Mouse (Mus musculus) left cerebral cortex, adult 2 months (tissue): ENCODE data around the gene Gphn. TPM values are rescaled to one million over a fixed set of nuclear protein-coding genes. Genes with fewer than 3 reads are reported as not detected.

Source experiments
- DNase-seq, 2 experiments: peaks; one replicate each; pipeline ENCODE4 v3.0.0; 2021 to 2022; ENCODE audit warnings: low spot score in 2 of 2, mixed read lengths in 1 of 2; ENCODE audit errors: extremely low spot score in 1 of 2
- H3K27ac ChIP-seq: fragments of 200-600 bp; 2 replicates; pipeline ENCODE4 v1.8.1; 2022
- H3K4me3 ChIP-seq: fragments of 200-600 bp; 2 replicates; pipeline ENCODE4 v1.8.1; 2022
- CTCF ChIP-seq: fragments of 200-600 bp; IDR thresholded peaks from 2 replicates; pipeline ENCODE4 v1.8.1; 2022; ENCODE audit warnings: antibody characterized with exemption, mild to moderate bottlenecking, moderate library complexity
- intact Hi-C: fragments of 180-260 bp; cut with DNase I; formaldehyde crosslinking; loops from one replicate; pipeline ENCODE4 v1.15.1; 2025
- total RNA-seq, 2 experiments: library from RNA; stranded (reverse); gene quantifications; 2 replicates each; pipeline ENCODE4 v1.2.3; 2021

Gene Gphn
- total RNA-seq, 2 experiments from 2014 or later, result 59.3 to 62.1 TPM

DNA sequence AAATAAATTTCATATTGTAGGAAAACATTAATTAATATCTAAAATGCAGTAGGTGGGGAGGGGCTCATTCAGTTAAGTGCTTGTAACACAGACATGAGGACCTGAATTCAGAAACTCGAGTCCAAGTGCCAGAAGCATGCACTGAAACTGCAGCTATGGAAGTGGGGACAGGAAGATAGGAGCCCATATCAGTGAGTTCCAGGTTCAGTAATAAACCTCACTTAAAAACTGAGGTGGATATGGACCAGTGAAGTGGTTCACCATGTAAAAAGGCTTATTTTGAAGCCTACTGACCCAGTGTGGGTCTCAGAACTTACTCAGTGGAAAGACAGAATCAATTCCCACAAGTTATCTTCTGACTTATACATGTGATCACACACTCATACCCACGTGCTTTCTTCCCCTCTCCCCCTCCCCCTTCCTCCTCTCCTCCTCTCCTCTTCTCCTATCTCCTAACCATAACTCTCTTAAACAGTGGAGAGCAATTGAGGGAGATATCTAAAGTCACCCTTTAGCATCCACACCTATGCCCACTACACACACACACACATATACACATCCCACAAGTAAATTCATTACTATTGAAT is 433.6 kb downstream of the Gphn start:
- intact Hi-C loops, result no loop called here
- DNase-seq, result no peak
- no peak for TF ChIP-seq CTCF
- Histone ChIP-seq H3K27ac (no peak overlapping the region), H3K4me3 (no peak overlapping the region)

DNA sequence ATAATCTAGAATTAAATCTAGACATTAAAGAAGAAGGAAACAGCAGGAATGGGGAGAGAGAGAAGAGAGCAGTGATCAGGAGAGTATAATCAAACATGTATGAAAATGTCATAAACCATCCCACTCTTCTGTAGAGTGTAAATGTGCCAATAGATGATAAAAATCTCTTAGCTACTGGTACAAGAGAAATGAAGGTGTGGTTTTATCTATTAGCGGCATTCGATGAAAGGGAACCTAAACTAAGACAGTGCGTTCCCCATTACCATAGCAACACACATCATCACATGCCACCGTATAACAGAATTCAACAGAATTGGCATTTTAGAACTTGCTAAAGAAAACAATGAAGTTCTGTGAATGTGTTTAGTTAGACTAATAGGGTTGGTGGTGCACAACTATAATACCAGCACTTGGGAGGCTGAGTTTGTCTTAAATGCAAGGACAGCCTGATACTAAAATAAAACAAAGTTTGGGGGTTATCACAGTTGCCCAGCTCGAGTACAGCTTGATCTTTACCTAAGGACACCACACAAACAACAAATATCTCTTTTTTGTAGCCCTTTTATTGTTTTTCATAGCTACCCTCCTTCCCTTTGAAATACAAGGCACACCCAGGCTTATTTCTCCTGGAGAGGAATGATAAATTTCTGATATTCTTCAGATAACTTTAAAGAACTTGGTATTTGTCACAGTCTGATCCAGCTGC is 452.1 kb downstream of the Gphn start:
- Histone ChIP-seq H3K4me3 (no peak overlapping the region), H3K27ac (no peak overlapping the region)
- intact Hi-C loops, result no loop called here
- DNase-seq, result no peak
- TF ChIP-seq CTCF, result no peak

DNA sequence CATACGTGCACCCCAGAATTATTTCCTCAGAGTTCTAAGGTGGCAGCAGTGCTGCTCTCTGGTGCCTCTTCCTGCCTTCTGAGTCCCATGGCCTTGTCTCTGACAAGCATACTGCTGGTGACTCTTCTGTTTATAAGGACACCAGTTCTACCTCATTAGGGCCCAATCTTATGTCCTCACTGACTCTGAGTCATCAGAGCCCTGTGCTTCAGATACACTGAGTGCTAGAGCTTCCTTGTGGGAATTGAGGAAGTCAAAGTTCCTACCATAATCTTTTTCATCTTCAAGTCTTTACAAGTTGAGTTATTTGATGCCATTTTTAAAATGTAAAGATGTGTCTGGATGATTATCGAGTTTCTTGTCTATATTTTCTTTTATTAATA is 452.6 kb downstream of the Gphn start:
- H3K4me3 ChIP-seq, result no peak overlapping the region
- no peak for TF ChIP-seq CTCF
- no peak overlapping the region for H3K27ac ChIP-seq
- DNase-seq, result no peak
- intact Hi-C loops, result no loop called here

DNA sequence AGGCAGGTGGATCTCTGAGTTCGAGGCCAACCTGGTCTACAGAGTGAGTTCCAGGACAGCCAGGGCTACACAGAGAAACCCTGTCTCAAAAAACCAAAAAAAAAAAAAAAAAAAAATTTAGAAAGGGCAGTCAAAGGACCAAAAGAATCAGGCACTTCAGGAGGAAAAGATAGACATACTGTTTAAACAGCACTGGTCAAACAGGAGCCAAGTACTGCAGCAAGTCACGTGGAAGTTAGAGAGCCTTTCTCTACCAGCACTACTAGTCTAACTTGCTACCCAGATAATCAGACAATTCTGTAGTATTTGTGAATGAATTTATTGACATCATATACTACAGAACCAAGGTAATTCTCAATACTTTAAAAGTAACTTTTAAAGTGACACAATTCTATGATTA is 454.9 kb downstream of the Gphn start:
- no peak for TF ChIP-seq CTCF
- intact Hi-C loops, result no loop called here
- DNase-seq, result no peak
- no peak overlapping the region for H3K27ac ChIP-seq
- H3K4me3 ChIP-seq, result no peak overlapping the region

DNA sequence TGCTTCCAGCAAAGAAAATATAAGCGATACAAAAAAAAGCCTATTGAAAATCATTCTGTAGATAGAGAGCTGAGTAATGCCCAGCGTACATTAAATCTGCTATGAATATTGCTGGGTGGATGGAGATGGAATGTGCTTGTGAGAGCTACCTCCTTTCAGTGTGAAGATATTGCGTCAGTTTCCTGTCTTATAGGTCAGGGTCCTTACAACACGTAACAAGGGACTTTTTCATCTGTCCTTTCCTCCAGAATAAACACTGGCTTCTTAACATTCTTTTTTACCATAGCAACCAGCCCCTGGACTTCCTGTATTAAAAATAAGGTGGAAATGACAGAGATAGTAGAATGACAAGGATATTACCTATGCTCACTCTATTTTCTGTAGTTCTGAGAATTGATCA is 456.1 kb downstream of the Gphn start:
- no peak for TF ChIP-seq CTCF
- Histone ChIP-seq H3K27ac (no peak overlapping the region), H3K4me3 (no peak overlapping the region)
- intact Hi-C loops, result no loop called here
- DNase-seq, result no peak

DNA sequence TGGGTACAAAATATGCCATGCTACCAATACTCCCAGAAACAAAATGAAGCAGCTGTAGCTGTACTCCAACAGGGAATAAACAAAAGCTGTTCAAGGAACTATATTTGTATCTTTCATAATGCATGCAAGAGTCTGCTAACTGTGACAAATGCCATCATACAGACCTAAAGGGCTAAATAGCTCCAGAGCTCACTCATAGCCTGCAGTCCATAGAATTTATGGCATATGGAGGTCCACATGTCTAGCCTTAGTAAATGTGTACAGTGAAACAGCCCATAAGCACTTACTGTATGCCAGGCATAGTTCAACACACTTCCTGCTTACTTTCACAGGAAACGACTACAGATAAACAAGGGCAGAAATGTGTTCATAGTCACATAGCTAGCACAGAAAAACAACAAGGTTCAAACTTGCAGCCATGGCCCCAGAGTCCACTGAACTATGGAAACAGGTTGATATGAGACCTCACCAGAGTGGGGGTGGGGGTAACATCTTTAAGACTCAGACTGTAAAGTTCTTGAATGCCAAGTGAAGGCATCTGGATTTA is 459.6 kb downstream of the Gphn start:
- no peak for DNase-seq
- intact Hi-C loops, result loop anchor here (5.0 kb wide), 1 partner anchor 62 kb away; the partner anchor contains the start of gene Mpp5
- no peak for TF ChIP-seq CTCF
- Histone ChIP-seq H3K4me3 (no peak overlapping the region), H3K27ac (no peak overlapping the region)

DNA sequence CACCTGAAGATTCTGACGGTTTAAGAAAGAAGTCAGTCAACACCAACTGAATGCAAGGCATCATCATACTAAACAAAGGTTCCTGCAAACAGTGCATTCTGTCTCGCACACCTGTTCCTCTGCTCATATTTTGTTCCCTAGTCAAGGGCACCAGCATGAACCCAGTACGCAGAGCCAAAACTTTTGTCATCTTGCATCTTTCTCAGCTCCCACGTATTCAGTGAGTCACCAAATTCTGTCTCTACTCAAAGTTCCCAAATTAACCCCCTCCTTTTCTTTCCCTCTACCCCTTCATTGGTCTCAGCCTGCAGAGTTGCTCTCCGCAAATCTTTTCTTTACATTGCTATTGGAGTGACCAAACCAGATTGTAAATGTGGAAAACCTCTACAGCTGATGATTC is 462.7 kb downstream of the Gphn start:
- TF ChIP-seq CTCF, result no peak
- intact Hi-C loops, result loop anchor here (5.0 kb wide), 1 partner anchor 58 kb away; the partner anchor contains the start of gene Mpp5
- Histone ChIP-seq H3K4me3 (no peak overlapping the region), H3K27ac (peak overlapping the region; percentile 2; the same call in 1 of the 2 replicates)
- DNase-seq, result peak in 1 of 2 experiments; percentile 14

DNA sequence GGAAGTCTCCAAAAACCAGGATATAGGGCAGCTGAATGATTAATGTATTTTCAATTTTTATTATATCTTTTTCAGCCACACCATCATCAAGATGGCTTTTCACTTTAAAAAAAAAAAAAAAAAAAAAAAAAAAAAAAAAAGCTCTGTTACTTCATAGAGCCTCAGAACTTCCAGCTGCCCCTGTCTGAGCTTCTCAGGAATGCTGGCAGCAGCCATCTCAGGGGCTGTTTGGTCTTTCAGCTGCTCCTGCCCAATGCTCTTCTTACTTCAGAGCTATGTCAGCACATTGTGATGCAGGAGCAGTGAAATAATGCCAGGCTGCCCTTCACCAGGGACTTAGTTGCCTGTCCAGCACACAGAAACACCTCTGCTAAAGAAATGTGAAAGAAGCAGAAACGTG is 465.1 kb downstream of the Gphn start, which contains the start of gene Fam71d:
Gene Fam71d (plus strand): TSS at position 211 of the 400 bp plus-strand sequence.
- no peak for TF ChIP-seq CTCF
- Histone ChIP-seq H3K4me3 (no peak within 1 kb of the TSS), H3K27ac (no peak within 1 kb of the TSS)
- intact Hi-C loops, result no loop called here
- DNase-seq, result no peak

DNA sequence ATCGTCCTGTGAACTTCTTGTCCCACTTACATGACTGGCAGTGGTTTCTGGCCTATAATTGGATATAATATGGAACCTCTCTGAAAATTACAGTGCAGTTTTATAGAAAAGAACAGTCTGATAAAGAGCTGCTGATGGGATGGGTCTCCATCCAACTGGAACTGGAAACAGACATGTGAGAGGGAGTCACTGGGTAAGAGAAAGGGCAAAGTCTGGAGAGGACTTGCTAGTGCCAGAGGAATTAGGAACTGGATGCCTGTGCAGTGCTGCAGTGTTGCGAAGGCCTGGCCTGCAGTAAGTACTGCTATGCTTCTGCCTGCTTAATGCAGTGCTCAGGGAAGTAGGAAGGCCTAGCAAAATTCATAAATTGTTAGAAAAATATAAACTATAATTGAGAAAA is 467.1 kb downstream of the Gphn start:
- no peak for DNase-seq
- intact Hi-C loops, result no loop called here
- TF ChIP-seq CTCF, result no peak
- Histone ChIP-seq H3K4me3 (no peak overlapping the region), H3K27ac (no peak overlapping the region)

DNA sequence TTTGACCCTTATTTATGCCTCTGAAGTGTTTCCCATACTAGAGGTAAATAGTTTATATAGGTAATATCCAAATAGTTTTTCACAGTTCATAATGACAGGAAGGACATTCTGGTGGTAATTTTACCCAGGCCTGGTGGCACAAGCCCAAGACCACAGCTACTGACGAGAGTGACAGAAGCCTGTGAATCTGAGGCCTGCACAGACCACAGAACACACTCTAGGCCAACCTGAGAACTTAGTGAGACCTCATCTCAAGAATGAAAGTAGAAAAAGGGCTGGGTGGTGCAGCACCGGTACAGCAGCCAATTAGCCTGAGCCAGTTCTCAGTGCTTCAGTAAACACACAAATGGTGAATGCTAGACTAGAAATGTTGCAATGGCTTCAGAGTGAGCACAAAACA is 491.6 kb downstream of the Gphn start:
- intact Hi-C loops, result no loop called here
- DNase-seq, result no peak
- no peak overlapping the region for H3K27ac ChIP-seq
- no peak for TF ChIP-seq CTCF
- no peak overlapping the region for H3K4me3 ChIP-seq

DNA sequence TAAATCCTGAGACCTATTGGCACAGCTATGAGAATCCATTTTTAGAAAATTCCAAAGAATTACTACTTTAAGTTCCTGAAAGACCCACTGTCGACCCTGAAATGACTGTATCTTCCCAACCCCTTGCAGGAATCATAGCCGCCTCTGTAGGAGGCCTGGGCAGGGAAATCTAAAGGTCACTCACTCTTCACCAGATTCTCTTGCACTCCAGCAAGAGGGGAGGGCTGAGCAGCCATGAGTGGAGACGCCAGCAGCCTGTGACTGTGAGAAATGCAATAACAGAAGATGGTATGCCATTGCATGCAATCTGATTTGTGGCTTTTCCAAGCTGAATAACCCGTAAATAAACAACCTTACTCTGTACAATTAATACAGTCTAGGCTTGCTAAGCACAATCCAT is 501.5 kb downstream of the Gphn start:
- H3K27ac ChIP-seq, result no peak overlapping the region
- no peak for TF ChIP-seq CTCF
- intact Hi-C loops, result no loop called here
- no peak overlapping the region for H3K4me3 ChIP-seq
- DNase-seq, result no peak

Other genes with a start within 250 kb of the Gphn start
- gene Gm6657, start 32.1 kb upstream of the Gphn start, total RNA-seq, result not detected